Mouse (Mus musculus) naive thymus-derived CD4-positive, alpha-beta T cell, adult 2 months (primary cell): ENCODE data around the gene Ano6.

Experiments used
- DNase-seq: peaks from one replicate; pipeline ENCODE4 v3.0.0-alpha.2; 2011; ENCODE audit warnings: low read depth

Ano6 gene

DNA sequence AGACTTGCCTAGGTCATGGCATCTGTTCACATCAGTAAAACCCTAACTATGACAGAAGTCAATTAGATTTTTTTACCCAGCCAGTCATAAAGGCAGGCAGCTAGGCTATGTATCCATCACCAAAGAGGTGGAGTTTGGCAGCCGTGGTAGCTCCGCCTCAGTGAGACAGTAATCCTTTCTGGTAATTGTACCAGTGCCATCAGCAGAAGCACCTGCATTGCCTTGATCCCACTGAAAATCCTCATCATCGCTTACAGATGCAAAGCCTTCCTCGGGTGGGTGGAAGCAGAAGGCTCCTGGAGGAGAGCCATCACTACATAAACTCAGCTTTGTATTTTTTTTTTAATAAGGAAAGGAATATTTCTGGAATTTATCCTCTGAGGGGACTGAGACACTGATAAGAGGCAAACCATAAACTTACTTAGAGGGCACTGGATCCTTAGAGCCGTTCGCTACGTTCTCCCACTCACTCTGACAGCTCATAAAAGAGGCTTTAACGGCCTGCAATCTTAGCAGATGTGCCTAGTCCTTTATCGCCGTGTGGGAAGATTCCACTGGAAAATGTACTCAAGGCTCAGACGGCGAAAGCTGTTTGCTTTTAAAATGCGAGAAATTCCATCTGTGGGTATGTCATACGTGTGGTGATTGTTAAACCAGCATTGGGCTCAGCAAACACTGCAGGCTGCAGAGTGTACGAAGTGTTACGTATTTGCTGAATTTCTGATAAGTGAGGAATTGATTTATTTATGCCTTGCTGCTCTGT lies 140.6 kb downstream of the Ano6 start:
- DNase-seq = no peak

DNA sequence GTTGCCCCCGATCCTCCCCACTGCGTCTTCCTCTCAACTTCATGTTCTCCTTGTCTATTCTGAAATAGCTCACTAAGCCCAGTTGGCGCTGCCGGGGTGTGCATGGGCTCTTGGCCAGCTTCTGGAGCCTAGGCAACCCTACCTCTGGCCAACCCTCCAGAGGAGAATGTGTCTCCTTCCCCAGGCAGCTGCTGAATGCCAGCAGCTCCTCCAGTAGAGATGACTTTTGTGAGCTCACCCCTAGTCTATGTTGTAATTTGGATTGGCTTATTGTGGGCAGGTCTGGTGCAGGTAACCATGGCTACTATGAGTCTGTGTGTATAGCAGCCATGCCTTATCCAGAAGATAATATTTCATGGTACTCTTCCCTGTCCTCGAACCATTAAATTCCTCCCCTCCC lies 141.7 kb downstream of the Ano6 start:
- DNase-seq = no peak

GRCm38 (mm10) chr15:95935141-95935540 lies 144.5 kb downstream of the Ano6 start:
- DNase-seq = no peak

DNA sequence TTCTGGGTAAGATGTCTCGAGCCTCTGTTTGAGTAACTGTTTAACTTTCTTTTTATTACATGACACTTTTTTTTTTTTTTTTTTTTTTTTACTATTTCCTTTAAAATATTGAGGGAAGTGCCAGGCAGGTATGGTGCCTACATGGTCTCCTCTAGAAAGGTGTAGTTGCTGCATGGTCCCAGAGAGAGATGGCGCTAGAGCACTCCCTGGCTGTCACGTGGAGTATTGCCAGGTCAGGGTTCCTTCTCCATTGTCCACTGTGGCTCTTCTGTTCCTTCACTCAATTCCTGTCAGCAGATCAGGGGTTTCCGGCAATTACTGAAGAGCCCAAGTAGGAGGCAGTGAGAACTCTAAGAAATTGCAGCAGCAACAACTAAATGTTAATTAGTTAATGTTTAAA lies 152.8 kb downstream of the Ano6 start:
- peak; percentile 38 for DNase-seq

DNA sequence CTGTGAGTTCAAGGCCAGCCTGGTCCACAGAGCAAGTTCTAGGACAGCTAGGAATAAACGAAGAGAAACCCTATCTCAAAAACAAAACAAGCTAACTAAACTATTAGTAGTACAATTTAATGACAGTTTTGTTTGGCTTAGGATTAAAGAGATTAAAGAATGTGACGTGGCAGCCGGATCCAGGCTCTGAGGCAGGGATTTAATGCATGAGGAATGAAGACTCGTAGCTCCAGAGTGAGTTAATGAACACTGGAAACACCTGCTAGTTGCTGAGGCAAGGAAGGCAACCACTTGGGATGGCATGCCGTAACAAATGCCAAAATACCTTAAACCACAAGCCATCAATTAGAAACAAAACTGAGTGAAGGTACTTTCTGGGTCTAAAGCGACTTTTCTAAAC lies 153.7 kb downstream of the Ano6 start:
- DNase-seq = no peak

DNA sequence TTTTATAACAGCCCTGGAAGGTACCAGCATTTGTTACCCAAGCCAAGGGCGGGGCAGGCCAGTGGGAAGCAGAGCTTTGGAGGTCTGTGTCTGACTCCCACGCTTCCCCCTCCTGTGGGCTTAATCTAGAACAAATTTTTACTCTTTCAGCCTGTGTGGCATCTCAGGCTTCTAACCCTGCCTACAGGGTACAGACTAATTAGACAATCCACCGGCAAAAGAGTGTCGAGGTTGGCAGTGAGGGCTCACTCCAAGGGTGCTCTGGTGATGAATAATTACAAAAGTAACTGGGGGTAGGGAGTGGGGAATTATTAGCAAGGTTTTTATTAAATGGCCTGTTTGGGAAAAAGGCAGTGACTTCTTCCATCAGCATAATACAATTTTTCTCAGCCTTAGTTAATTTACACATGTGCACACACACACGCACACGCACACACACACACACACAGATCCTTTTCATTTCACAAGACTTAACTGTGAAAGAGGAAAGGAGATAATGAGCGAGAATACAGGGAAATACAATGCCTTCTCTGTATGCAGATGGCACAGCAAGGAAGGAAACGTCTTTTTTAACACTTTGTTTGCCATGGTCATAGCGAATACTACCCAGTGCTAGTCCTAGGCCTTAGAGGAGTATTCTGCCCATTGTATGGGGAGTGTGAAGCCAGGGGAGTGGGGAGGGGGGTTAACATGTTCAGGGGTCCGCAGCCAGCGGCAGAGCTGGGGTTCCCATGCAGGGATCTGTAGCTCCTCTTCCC lies 155.5 kb downstream of the Ano6 start:
- no peak for DNase-seq

DNA sequence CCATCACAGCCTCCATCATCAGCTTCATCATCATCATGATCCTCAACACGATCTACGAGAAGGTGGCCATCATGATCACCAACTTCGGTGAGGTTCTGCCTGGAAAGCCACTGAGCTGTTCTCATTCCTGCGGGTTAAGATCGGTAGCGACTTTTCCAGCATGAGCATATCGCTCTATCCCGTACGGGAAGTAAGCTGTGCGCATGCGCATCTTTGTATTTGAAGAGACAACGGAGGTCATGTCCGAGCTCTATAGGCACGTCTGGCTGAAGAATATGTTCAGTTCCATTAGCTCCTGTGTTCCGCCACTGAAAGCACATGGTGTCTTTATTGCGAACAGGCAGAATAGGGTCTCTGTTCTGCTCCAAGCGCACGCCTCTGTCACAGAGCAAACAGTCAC lies 157.8 kb downstream of the Ano6 start:
- no peak for DNase-seq

- no peak for DNase-seq
Measured at GRCm38 (mm10) chr15:95949336-95949735, 158.7 kb downstream of the Ano6 start.

- DNase-seq = no peak
Measured at GRCm38 (mm10) chr15:95951497-95951896, 160.9 kb downstream of the Ano6 start.

DNA sequence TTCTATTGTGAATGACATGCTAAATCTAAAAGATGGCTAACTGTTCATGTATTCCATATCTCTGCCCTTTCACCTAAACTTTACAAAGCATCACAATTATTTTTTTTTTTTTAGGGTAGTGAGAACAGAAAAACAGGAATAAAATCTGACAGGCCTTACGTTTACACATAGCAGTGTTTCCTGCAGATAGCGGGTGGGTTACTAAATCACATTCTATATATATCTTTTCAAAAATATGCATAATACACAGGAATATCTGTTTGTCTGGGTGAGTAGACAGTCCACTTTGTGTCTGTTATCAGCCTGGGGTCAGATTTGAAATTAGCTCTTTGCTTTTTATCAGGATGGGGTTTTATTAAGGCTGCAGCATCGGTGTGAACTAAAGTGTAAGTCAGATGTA lies 166.0 kb downstream of the Ano6 start:
- no peak for DNase-seq

DNA sequence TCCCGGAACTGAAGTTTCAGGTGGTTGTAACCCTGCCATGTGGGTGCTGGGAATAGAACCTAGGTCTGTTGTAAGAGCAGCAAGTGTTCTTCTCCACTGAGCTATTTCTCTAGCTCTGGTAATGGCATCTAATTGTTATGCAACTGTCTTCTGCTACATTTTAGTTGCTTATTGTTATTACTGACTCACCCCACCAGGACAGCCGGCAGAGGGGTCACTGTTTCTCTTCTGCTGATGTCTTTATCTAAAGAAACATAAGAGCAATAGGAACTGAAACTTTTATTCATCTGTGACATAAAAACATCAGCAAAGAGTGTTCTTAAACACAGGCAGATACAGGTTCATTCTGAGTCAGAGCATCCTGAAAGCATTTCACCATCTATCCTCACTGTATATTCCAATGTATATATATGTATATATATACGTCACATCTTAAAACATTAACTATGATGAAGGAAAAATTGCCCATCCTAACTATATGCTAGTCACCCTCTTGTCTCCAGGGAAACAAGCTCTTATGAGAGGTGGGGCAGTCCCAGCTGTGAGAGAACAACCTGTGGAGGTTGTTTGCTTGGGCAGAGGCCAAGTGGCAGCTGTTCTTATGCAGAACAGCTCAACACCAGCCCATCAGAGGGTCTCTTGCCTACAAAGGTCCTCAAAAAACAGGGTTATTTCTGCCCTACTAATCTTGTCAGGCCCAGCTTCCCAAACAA lies 171.9 kb downstream of the Ano6 start:
- no peak for DNase-seq

DNA sequence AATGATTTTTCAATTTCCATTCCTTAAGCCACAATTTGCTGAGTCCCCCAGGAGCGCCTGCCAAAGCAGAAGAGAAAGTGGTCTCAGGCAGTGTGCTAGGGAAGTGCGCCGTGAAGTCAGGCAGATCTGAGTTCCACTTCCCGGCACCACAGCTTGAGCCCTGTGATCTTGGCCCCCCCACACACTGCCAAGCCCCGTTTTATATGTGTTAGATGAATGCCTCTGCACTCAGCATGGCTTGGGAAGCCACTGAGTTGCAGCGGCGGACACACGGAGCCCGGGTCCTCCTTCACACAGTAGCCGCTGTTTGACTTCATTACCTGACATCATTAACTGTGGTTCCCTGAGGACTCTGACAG lies 172.5 kb downstream of the Ano6 start:
- no peak for DNase-seq

DNA sequence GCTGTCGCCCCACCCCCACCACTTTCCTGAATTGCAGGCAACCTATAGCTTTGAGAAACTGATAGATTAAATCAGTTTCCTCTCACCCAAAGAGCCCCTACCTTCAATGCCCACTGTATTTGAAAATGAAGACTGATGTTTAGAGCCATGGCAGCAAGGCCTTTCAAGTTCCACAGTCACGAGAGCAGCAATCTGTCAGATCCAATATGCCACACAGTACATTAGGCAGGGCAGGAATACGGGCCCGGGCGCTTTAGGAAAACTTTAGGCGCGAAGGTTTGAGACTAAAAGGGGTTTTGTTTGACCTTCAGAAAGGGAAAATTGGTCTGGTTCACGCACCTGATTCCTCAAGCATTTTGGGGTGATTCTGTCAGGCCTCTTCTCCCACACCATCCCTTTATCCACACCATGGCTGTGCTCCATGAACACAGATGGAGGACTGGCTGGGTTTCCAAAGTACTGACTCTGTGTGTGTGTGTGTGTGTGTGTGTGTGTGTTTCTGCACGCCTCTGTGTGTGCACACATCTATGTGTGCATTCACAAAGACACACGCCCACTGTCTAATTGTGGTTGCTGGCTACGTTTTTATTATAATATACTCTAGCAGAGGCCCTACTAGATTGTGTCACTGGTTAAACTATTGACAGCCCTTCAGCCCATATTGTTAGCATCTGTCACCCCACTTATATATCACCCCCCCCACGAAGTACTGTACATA lies 173.0 kb downstream of the Ano6 start:
- DNase-seq = no peak

- DNase-seq = no peak
Measured at GRCm38 (mm10) chr15:95964251-95964561, 173.6 kb downstream of the Ano6 start.

- no peak for DNase-seq
Measured at GRCm38 (mm10) chr15:95966979-95967378, 176.3 kb downstream of the Ano6 start.

DNA sequence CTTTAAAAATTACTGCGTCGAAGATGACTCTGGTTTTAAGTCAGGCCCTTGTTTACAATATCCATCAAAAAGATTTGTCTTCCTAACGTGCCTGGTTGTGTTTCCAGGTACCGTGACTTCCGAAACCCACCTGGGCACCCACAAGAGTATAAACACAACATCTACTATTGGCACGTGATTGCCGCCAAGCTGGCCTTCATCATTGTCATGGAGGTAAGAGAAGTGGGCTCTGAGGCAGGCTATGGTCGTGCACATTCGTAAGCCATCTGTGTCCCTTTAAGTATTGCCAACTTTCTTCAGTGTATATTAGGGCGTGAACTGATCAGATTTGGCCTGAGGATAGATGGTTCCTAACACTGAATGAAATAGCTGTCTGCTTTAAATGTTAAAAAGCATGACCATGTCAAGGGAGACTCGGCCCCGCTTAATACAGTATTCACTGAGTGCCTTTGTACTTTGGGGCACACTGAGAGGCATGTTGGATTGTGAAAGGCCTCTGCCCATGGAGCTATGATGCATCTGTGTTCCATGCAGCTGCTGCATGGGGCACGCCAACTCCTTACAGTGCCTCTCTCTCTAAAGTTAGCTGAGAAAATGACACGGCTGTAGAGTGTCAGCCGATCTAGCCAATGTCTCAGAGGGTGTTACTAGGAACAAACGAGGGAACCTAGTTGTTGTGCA lies 177.0 kb downstream of the Ano6 start:
- DNase-seq = no peak

DNA sequence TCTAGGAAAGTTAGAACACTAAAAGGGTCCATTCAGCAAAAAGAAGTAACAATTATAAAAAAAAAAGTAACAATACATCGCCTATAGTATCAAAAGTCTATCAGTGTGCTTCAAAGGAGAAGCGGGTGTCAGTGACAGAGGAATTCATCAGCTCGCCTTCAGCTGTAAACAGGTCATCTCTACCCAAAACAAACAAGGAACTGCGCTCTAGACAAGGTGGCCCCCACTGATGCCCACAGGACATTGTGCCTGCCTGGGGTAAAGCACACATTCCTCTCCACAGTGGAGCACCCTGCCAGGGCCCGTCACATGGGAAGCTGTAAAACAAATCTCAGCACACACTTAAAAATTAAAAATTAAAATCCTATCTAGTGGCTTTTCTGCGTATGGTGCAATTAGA lies 179.0 kb downstream of the Ano6 start:
- DNase-seq = no peak

DNA sequence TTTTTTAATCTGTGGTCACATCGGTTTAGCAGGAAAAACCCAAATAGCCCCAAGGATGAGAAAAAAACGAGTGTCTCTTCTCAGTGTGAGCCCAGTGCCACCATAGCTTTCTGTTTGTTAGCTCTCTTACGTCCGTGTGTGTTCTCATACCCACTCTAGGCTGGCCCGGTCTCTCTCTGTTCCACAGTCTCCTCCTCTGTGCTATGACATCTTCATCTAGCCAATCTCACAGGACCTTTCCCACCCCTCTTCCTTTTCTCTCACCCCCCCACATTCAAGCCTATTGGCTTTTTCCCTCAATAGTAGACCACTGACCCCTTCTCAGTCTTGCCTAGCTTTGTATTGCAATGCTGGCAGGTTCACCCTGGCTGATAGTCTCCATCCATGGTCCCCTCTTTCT lies 179.5 kb downstream of the Ano6 start:
- no peak for DNase-seq

DNA sequence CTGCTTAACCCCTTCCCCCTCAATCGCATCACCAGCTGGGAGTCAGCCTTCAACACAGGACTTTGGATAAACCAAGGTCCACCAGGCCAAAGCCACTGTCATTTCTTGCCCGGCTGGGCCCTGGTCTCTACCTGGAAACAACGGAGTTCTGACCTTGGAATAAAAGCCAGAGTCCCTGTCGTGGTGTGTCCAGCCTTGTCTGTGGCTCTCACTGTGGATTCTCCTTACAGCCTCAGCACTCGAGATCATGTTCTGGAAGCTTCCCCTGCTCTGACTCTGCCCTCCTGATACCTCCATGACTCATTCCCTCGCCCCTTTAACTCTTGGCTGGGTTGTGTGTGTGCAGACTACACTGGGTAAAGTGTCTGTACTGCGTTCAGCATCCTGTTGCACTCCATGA lies 180.0 kb downstream of the Ano6 start:
- DNase-seq = no peak

GRCm38 (mm10) chr15:95971302-95971701 lies 180.7 kb downstream of the Ano6 start:
- peak; percentile 9 for DNase-seq

- DNase-seq = no peak
Measured at GRCm38 (mm10) chr15:95972156-95972555, 181.5 kb downstream of the Ano6 start.

- DNase-seq = no peak
Measured at GRCm38 (mm10) chr15:95972621-95973020, 182.0 kb downstream of the Ano6 start.
